Mouse (Mus musculus): ENCODE measurements around the gene Sort1.

The Sort1 gene

DNA sequence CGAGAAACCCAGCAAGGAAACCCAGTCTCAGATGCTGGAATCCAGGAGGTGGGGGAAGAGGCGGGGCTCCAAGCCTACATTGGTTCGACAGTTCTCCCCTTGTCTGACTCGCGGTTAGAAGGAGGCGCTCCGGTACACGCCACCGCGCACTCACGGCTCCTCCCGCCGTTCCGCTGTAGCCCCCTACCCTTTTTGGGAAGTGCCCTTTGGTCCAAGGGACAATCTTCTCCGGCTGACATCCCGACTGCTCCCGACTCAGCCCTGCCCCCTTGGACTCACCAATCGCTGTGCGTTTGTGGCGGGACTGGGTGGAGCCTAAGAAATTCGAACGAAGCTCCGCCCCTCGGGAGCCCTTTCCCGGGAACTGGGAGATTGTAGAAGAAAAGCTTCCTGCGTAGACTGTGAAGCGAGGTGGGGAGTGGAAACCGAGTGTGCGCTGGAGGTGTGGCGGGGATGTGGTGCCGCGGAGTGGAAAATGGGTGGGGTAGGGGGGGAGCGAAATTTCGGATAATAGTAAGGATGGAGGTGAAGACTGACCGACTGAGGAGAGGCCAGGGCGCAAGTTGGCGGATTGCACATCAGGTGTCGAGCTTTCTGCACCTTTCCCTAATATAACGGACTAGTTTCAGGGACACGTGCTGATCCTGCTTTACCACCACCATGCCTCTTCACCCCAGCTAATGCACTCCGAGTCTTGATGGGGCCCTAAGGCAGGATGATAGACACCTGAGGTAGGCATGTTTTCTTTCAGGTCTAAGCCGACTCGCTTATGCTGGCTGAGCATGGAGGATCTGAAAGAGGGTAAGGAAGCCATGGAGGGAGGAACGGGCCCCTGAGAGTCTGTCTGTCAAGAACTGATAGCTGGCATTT is 99.8 kb downstream of the Sort1 start, which contains the start of gene Psrc1:
Gene Psrc1, plus strand, starts transcription at position 355 of the 870 bp plus-strand sequence.
- DNase-seq (ENCODE audit: low spot score), result peak; percentile 78

DNA sequence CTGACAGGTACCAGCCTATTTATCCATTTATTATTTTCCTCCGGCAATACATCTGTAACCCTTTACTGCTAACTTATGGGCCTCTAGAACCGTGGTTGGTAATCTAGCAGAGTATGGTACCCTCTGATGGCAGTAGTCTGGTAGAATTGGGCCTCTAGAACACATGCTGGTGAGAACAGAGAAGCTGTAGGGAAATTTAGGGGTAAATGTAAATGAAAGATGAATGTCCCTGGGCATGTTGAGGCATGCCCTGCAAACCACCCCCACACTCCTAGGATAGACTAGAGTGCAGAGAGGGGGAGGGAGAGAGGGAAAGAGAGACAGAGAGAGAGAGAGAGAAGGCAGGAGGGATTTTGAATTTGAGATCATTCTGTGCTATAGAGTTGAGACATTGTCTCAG is 100.5 kb downstream of the Sort1 start:
- DNase-seq (ENCODE audit: low spot score), result no peak

DNA sequence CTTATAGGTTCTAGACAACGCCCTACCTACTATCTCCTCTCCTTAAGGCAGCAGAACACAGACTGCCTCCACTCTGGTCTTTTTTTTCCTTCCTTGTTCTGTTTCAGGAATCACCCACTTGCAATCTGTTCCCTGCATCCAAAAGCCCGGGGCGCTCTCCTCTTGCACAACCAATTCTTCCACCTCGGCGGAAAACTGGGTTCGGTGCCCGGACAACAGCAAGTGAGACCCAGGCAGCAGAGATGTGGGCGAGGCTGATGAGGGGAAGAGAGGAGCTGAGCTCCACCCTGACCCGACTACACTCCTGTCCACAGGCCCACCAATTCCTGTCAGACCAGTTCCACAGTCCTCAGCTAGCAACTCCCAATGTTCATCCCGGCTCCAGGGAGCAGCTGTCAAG is 102.3 kb downstream of the Sort1 start:
- no peak for DNase-seq (ENCODE audit: low spot score)

DNA sequence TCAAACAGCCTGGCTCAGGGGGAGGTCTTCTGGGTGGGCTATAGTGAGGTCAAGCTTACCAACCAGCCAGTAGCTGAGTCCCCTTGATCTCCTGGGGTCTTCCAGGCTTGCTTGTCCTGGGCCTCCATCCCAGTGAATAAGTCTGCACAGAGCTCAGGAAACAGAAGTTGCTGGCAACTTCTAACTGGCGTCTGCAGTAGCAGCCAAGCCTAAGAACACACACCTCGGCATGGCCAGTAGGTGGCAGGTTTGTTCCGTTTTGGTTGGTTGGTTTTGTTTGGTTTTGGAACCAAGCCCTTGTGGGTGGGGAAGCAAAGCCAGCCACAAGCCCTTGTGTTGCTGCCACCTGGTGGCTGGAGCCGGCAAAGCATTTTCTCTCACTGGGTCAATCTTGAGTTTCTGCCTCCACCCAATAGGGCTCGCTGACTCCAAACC is 105.2 kb downstream of the Sort1 start:
- DNase-seq (ENCODE audit: low spot score), result peak; percentile 84

DNA sequence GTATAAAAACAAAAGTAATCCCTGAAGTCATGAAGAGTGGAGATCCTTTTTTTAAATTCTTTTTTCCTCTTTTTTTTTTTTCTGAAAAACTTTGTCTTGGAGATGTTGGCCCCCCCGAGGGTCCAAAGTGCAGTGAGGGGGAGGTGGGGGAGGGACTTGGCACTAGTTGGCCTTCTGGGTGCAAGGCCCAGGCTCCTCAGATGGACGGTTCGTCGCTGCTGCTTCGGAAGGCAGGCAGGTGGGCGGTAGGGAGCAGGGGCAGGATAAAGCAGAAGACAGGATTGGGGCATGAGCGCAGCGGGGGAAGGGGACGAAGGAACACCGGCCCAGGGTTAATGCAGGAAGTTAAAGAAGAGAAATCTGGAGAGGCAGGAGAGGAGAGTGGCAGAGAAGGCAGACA is 108.4 kb downstream of the Sort1 start:
- DNase-seq (ENCODE audit: low spot score), result no peak

DNA sequence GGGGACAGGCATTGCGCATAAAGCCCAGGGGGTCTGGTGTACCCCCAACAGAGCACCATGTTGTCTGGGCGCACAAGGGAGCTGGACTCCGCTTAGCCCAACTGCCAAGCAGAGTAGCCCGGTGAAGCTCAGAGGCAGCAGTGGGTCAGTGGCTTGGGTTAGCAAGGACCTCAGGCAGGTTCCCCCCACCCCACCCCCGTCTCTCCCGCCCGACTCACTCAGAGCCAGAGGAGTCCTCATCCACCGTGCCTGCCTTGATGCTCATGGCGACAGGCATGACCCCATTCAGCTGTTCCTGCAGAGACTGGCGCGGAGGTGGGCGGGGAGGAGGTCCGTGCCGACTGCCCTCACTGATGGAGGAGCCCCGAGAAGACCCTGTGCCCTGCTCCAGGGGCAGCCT is 108.9 kb downstream of the Sort1 start:
- DNase-seq (ENCODE audit: low spot score), result no peak

DNA sequence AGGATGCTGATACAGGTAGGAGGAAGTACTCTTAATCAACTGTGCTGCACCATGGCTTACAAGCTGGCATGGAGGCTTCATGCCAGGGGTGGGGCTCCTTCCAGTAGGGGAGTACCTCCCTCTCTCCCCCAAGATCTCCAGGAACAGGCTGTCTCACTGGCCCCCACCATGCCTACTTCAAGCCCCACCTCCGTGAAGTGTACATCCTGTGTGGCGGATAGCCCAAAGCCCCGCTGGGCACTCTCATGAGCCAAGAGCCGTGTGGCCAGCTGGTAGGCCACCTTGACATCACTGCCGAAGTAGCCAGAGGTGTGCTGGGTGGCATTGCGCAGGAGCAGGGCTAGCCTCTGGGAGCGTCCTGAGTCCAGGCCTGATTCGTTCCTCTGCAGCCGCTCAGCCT is 114.4 kb downstream of the Sort1 start:
- DNase-seq (ENCODE audit: low spot score), result no peak

DNA sequence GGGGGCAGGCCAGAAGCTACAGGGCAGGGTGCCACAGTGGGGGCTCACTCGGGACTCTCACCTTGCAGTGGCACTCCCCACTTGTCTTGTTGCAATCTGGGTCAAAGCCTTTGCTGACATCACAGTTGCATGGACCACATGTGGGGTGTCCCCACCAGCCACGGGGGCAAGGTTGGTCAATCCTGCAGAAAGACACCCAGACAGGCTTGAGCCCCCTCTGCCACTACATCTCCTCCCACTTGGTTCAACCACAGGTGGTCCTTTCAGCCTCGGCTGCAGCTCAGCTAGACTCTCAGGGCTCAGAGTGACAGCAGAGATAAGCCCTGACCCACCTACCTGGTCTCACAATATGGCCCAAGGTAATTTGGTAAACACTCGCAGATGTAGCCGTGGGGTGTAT is 116.6 kb downstream of the Sort1 start:
- no peak for DNase-seq (ENCODE audit: low spot score)

DNA sequence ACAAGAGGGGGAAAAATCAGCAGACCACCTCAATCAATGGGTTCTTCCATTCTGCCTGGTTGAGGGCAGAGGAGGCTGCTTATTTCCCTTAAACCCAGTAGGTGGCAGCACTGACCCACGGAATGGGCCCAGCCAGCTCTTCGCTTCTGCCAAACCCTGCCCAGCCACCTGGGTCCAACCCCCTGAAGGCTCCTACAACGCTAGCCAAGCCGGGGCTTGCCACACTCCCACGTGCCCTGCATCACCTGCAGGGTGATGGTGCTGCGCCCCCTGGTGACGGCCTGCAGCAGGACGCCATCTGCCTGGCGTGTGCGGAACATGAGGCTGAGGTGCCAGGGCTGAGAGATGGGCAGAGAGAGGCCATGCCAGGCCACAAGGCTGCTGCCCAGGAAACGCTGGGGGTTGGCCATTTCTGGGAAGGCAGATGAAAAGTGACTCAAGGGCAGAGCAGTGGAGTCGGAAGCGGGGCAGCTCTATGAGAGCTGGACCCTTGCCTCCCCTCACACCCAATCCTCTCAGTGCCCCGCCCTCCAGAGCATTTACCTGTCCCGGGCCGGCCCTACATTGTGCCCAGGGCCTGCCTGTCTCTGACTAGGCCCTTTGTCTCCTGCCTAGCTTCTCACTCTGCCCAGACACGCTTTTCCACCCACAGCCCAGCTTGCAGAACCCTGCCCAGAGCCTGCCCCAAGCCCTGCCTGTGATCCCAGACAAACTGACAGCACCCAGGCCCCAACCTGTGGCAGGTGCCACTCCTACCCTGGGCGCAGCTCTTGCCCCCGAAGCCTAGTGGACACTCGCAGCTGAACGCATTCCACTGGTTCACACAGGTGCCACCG is 118.0 kb downstream of the Sort1 start:
- DNase-seq (ENCODE audit: low spot score), result peak; percentile 87

DNA sequence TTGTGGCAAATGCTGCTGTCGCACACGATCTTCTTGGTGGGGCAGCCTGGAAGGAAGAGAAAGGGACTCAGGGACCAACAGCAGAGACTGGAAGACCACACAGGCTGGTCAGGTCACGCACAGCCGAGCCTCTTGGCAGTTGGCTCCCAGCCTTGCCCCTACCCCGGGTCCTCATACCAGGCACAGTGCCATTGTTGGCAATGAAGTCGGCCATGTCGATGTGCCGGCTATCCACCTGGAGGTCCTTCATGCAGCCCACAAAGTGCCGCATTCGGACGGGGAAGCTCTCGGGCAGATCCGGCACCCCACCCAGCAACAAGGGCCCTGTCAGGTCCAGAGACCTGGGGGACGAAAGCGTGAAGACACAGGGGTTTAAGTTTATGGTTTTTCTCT is 118.6 kb downstream of the Sort1 start:
- no peak for DNase-seq (ENCODE audit: low spot score)

DNA sequence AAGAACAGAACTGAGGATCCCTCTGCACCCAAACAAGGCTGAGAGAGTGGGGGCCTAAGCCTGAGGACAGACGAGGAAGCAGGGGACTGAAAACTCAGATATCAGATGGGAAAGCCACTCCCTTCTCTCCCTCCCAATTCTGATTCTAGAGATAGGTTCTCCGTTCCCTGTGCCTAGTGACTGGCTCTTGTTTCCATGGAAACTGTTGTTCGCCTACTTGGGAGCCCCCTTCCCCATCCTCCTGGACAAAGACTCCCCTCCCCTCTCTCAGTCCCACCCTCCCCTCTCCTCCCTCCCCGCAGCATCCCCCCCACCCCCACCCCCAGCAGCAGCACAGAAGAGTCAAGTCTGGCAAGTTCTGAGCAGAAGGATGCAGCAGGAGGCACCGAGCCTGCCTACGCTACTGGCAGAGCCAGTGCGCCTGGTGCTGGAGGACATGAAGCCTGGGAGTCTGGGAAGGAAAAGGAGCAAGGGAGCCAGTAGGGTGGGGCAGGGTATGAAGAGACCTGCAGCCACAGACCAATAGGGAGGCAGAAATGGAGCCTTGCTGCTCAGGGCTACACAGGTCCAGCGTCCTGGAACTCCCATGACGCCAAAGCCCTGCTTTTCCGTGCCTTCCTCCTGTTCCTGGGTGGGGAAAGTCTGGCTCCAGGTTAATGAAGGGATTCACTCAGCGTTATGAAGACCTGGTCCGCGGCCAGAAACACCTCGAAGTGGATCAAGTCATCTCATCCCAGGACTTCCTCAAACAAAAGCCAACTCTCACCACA is 121.8 kb downstream of the Sort1 start:
- no peak for DNase-seq (ENCODE audit: low spot score)

DNA sequence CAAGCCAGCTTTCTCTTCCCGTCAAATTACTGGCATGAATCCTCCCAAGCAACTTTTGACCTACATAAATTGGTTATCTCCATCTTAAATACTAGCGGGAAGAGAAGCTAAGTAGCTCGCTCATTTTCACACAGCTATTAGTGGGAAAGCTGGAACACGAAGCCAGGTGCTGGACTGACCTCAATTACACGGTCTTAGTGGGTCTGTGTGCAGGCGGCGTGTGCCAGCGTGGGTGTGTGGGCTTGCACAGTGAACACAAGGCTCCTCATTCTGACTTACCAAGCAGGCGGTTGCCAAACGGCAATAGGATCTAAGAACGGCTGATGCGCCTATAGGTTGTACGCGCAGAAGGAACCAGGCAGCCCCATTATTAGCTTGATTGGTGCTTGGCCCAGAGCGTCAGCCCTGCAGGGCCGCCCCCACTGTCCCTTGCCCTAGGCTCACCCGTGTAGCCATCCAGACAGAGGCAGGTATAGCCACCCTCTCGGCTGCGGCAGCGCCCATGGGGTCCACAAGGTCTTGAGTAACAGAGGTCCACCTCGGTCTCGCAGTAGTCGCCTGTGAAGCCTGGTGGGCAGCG is 122.5 kb downstream of the Sort1 start:
- DNase-seq (ENCODE audit: low spot score), result no peak

DNA sequence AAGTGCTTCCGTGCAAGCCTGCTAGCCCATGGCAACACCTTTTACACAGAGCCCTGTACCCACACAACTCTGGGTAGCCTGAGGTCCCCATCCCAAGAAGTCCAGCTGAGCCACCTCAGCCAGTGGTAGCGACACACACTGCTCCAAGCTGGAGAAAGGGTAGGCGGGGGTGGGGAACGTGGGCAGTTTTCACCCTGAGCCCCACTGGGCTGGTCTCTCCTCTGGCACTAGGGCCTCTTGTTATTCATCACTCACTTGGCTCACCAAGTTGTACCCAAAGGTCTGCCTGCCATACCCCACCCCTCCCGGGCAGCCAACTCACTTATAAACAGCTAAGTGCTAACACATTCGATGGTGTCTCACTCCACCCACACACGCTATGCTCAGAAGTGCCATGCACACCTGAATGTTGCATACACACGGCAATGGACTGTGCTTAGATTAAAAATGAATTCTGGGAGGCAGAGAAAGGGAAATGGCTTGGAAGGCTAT is 124.7 kb downstream of the Sort1 start:
- DNase-seq (ENCODE audit: low spot score), result no peak

DNA sequence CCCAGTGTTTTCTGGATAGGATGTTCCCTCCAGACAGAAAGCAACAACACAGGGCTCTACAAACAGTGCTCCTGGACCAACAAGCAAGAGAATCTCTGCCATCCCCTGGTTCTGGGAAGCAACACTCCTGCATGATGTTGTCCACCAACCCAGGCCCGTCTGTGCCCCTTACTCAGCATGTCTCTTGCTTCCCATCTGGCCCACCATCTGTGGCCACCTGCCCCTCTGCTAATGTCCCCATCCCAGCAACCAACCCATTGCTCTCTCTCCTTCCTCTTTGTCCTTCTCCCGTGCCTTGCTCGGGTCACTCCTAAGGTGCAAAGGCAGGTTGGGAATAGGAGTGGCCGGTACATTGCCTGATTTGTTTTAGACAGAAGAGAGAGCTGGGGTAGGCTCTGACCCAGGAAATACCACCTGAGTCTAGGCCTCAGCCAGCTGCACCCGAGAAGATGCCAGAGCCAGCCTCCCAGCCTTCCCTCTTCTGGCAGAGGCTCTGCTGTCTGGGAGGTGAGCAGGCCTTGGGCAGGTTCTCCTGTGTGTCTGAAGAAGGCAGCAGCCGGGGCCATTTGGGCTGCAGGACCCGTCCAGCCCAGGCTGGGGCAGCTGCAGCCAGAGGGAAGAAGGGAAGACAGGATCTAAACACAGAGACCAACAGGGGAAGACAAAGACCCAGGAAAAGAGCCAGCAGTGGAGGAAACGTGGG is 125.9 kb downstream of the Sort1 start:
- no peak for DNase-seq (ENCODE audit: low spot score)

DNA sequence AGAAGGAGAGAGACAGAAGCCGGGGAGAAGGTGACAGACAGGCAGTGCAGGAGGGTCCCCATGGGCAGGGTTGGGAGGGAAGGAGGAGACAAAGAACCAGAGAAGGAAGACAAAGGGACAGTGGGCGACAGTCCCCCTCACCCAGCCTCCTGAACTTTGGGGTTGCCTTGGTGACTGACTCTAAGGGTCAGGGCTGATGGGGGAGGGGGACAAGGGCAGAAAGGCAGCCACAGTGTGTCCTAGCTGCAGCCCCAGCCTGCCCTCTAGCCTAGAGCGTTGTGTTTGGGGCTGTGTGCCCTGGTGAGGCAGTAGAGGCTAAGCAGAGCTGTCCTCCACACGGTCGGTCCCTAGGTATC is 126.5 kb downstream of the Sort1 start:
- no peak for DNase-seq (ENCODE audit: low spot score)
